Mouse (Mus musculus): Measurements from ENCODE around the gene Chat. TPM values are rescaled to one million over a fixed set of nuclear protein-coding genes. Genes with fewer than 3 reads are reported as not detected.
A peak's percentile ranks its signal among the peaks of the same experiment; 100 is the strongest.

The Chat gene
- 0.89 and 1.4 TPM in 2 replicates for polyA plus RNA-seq (2015; fragmentation: Nextera tagmentation; extraction: Ambion mirVana)

DNA sequence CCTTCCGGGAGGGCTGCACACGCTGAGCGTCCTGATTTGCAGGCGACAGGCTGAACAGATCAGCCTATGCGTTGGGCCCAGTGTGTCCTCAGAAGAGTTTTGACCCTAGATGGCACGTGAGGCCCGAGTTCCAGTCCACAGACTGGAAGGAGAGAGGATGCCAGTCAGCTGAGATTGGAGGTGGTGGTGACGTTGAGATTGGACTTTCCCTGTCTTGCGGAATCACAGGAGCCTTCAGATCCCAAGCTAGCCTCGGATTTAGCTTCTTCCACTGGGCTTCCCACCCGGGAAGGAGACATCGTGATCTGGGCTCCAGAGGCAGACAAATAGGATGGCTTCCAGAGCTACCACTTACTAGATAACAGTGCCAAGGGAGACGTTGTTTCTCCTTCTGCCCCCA, at the start of gene Chat:
Gene Chat (minus strand): TSS at position 101 of the 400 bp plus-strand sequence.
- Histone ChIP-seq H3K36me3 (no peaks in the 10 kb centered on the region), H3K4me1 (replicated peaks) (peaks cover 18% of the 10 kb centered on the region), H3K4me2 (replicated peaks) (peak within 1 kb of the TSS; percentile 71), H3K4me3 (replicated peaks) (peak within 1 kb of the TSS; percentile 35), H3K27me3 (replicated peaks) (peaks cover 68% of the 10 kb centered on the region), H3K9me3 (no peaks in the 10 kb centered on the region), H3K27ac (no peak within 1 kb of the TSS), H3K9ac (no peak within 1 kb of the TSS)
- ATAC-seq, result no peak
- WGBS, result 19% methylated on average over 13 of the region's 13 CpGs

DNA sequence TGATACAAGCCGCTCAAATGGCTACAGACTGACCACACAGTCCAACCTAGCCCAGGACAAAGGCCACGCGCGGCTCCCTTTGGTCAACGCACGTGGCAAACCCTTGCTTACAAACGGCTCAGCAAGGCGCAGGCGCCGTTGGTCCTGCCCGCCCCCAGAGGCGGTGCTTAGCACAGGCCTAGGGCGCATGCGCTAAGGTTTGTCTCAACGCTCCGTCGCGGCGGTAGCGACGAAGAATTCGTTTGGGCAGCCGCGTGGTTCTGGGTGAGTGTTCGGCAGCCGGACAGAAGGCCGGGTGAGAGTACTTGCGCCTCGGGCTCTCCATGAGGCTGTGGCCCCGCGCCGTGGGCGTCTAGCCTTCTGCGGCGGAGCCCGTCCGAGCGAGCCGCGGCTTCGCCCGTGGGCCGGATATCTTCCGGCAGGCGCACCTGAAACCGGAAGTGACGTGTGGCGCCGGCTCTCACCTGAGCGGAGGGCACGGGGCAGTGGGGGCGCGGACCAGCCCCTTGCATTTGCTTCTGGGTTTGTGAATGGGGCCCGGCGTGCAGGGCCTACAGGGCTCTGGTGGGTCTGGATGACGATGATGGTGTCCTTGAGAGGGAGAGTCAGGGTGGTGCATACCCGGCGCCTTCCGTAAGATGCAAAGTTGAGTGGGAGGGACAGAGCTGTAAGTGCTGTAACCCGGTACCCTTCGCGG, 47.7 kb upstream of the Chat start, which contains the start of gene Ercc6:
Gene Ercc6 (plus strand): TSS at position 186 of the 697 bp plus-strand sequence.
- Histone ChIP-seq H3K27ac (peak within 1 kb of the TSS; percentile 78), H3K27me3 (replicated peaks) (no peaks in the 10 kb centered on the region), H3K4me2 (replicated peaks) (peak within 1 kb of the TSS; percentile 63), H3K36me3 (peaks cover 9% of the 10 kb centered on the region), H3K9ac (peak within 1 kb of the TSS; percentile 68), H3K4me1 (replicated peaks) (peaks cover 11% of the 10 kb centered on the region; the same call in 1 of the 2 replicates), H3K4me3 (replicated peaks) (peak within 1 kb of the TSS; percentile 78), H3K9me3 (no peaks in the 10 kb centered on the region)
- ATAC-seq, result peak; percentile 97
- under 1% methylated on average over 62 of the region's 62 CpGs for WGBS

DNA sequence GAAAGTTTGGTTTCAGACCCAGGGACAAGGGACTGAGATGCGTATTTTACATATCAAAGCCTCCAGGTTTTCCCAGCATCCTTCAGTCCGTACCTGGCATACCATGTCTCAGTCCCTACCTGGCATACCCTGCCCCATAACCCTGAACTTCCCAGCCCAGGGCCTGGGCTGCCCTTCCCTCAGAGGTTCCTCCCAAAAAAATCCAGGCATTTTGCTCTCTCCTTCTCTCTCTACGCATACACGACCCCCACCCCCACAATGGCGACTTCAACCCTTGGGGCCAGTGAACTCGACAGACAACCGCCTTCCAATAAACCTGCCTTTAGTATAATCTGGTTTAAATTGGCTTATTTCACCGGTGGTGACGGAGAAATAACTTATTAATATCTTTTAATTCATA, 47.1 kb upstream of the Chat start:
- Histone ChIP-seq H3K4me2 (replicated peaks) (peak overlapping the region; percentile 63), H3K4me3 (replicated peaks) (peak overlapping the region; percentile 78), H3K9me3 (no peaks in the 10 kb centered on the region), H3K27ac (no peak overlapping the region), H3K36me3 (peaks cover 8% of the 10 kb centered on the region), H3K4me1 (replicated peaks) (peaks cover 11% of the 10 kb centered on the region; the same call in 1 of the 2 replicates), H3K27me3 (replicated peaks) (no peaks in the 10 kb centered on the region), H3K9ac (no peak overlapping the region)
- WGBS, result 43% methylated on average over 9 of the region's 9 CpGs
- ATAC-seq, result peak; percentile 31

DNA sequence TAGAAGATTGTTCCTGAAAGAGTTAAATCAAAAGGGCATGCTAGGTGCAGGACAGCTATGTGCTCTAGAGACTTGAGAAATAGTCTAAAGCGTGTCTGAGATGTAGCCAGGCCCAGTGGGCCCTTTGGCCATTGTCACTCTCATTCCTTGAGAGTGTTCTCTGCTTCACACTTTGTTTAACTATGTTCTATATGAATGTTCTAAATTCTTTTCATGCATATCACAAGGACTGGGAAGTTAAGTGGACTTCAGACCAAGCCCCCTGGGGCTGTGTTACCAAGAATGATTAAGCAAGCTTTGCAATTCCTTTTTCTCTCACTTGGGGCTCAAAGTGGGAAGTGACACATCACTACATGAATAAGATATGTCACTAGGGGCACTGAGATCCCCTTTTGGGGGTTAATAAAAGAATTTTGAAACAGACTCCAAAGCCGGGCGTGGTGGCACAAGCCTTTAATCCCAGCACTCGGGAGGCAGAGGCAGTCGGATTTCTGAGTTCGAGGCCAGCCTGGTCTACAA, 43.7 kb upstream of the Chat start:
- Histone ChIP-seq H3K36me3 (no peaks in the 10 kb centered on the region), H3K9me3 (no peaks in the 10 kb centered on the region), H3K4me1 (replicated peaks) (0 out of 2 replicates have a peak, but pooled peaks cover 5% of the 10 kb centered on the region), H3K27ac (no peak overlapping the region), H3K27me3 (replicated peaks) (no peaks in the 10 kb centered on the region), H3K4me2 (replicated peaks) (no peak overlapping the region), H3K9ac (no peak overlapping the region), H3K4me3 (replicated peaks) (no peak overlapping the region)
- ATAC-seq, result no peak
- 83% methylated on average over 6 of the region's 6 CpGs for WGBS

DNA sequence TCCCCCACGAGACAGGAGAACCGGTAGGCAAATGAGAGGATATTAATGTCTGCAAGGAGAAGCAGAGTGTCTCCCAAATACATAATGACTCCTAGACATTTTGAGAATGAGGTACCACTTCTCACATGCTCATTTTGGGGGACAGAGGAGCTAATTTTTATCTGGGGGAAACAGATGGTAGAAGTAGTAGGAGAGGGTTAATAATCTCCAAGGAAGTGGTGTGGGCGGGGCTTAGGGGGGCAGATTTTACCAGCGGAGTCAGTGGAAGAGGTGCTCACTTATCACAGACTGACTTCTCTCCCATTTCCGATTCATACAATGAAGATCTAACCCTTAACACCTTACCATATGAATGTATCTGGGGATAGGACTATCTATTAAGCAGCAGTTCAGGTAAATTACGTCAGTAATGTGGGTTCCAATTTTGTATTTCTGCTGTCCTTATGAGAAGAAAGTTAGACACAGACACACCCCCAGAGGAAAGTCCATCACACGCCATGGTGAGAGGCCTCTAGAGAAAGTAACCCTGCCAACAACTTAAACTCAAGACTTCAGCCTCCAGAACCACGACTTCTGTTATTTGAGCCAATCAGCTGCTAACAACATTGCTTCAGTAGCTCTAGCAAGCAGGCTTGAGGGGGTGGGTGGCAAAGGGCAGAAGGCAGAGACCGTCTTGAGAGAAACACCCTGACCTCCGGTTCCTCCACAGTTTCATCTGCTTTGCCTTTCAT, 42.5 kb upstream of the Chat start:
- ATAC-seq, result 0 out of 2 replicates have a peak, but pooled peaks have one; percentile 15
- Histone ChIP-seq H3K9ac (no peak overlapping the region), H3K27ac (no peak overlapping the region), H3K4me1 (replicated peaks) (0 out of 2 replicates have a peak, but pooled peaks cover 2% of the 10 kb centered on the region), H3K9me3 (no peaks in the 10 kb centered on the region), H3K4me3 (replicated peaks) (no peak overlapping the region), H3K4me2 (replicated peaks) (no peak overlapping the region), H3K36me3 (no peaks in the 10 kb centered on the region), H3K27me3 (replicated peaks) (no peaks in the 10 kb centered on the region)
- WGBS, result 51% methylated on average over 10 of the region's 10 CpGs

DNA sequence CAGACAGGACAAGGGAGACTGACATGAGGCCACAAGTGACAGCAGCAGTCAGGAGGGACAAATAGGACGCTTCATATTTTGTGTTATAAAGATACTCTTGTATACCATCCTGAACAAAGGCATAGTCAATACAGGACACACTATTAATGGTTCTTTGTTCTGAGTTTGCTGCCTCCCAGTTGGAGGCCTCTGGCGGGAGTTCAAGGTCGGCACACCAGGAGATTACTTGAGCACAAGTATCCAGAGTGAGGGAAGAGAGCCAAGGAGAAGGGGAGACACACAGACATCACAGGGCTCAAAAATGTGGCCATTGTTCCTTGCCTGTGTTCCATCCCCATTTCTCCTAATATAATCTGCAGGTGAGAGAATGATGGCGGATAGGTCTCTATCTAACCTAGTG, 41.4 kb upstream of the Chat start:
- no peaks in the 10 kb centered on the region for H3K4me1 ChIP-seq (replicated peaks)
- no peaks in the 10 kb centered on the region for H3K36me3 ChIP-seq
- no peak overlapping the region for H3K4me3 ChIP-seq (replicated peaks)
- no peak overlapping the region for H3K27ac ChIP-seq
- H3K9me3 ChIP-seq, result no peaks in the 10 kb centered on the region
- no peak overlapping the region for H3K4me2 ChIP-seq (replicated peaks)
- 78% methylated on average over 4 of the region's 4 CpGs for WGBS
- no peaks in the 10 kb centered on the region for H3K27me3 ChIP-seq (replicated peaks)
- H3K9ac ChIP-seq, result no peak overlapping the region
- no peak for ATAC-seq

DNA sequence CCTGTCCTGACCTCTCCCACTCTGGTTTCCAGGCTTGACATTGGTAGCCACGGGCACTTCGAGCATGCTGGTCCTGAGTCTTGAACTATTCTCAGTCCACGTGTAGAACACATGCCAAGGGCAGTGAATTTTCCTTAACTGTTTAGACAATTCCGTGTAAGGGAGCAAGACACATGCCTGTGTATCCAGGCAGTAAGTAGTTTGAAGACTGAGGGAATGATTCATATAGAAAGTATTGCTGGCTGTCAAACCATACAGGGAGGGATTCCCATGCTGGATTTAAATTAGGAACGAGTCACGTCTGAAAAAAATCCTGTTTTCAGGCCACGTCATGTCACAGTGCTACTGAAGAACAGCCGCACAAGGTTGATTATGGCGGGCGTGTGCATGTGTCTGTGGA, 40.5 kb upstream of the Chat start:
- no peak for ATAC-seq
- no peaks in the 10 kb centered on the region for H3K9me3 ChIP-seq
- 85% methylated on average over 10 of the region's 10 CpGs for WGBS
- no peak overlapping the region for H3K27ac ChIP-seq
- no peaks in the 10 kb centered on the region for H3K4me1 ChIP-seq (replicated peaks)
- no peak overlapping the region for H3K9ac ChIP-seq
- H3K4me3 ChIP-seq (replicated peaks), result no peak overlapping the region
- no peaks in the 10 kb centered on the region for H3K36me3 ChIP-seq
- H3K4me2 ChIP-seq (replicated peaks), result no peak overlapping the region
- H3K27me3 ChIP-seq (replicated peaks), result no peaks in the 10 kb centered on the region

DNA sequence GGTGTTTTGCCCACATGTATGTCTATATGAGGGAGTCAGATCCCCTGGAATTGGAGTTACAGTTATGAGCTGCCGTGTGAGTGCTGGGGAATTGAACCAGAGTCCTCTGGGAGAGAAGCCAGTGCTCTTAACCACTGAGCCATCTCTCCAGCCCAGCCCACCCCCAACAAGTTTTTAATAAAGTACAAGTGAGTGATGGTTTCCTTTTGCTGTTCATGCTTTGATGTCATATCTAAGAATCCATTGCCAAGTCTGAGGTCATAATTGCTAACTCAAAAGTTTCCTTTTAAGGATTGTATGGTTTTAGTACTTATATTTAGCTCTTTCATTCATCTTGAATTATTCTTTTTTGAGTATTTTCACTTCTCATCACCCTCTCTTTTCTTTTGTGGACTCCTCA, 38.1 kb upstream of the Chat start:
- H3K36me3 ChIP-seq, result no peaks in the 10 kb centered on the region
- no peaks in the 10 kb centered on the region for H3K4me1 ChIP-seq (replicated peaks)
- H3K4me2 ChIP-seq (replicated peaks), result no peak overlapping the region

DNA sequence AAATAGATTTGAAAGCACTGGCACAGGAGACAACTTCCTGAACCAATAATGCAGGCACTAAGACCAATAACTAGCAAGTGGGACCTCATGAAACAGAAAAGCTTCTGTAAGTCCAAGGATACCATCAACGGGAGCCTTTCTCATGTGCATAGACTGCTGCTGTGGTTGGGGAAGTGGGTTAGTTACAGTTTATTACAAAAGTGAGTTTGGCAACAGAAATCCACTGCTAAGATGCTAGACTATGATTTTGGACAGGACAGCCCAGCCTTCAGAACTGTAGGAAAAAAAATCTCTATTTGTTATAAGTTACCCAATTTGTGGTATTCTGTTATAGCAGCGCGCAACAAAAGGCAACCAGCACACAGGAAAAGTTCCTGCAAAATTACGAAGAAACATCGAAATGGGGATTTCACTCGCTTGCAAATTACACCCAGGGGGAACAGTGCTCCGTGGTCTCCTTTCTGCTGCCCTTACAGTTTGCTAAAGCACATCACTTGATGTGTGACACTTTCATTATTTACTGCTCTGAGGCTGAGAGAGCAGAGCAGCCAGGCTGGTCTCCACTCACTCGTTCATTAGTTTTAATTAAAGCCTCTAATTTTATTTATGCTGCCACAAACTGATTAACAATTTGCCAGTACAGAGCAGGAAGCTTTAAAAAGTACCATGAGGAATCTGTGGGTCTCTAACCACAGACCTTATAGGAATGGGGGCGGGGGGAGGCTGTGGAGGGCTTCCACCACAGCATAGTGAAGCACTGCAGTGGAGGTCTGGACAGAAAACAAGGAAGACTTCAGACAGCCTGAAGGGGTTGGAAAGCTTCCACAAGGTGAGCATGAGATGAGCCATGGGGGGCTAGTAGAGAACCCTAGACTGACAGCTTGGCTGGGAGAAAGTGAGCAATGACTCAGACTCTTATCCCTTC, 37.2 kb upstream of the Chat start:
- Histone ChIP-seq H3K4me1 (replicated peaks) (no peaks in the 10 kb centered on the region), H3K27me3 (replicated peaks) (no peaks in the 10 kb centered on the region), H3K4me3 (replicated peaks) (no peak overlapping the region), H3K4me2 (replicated peaks) (no peak overlapping the region), H3K9ac (no peak overlapping the region), H3K9me3 (no peaks in the 10 kb centered on the region), H3K27ac (no peak overlapping the region), H3K36me3 (no peaks in the 10 kb centered on the region)
- 71% methylated on average over 9 of the region's 9 CpGs for WGBS
- no peak for ATAC-seq

More for the DNA sequence above, 38.1 kb upstream of the Chat start:
- WGBS, result 73% methylated on average over 1 of the region's 1 CpGs
- ATAC-seq, result no peak
- H3K27me3 ChIP-seq (replicated peaks), result no peaks in the 10 kb centered on the region
- no peaks in the 10 kb centered on the region for H3K9me3 ChIP-seq
- no peak overlapping the region for H3K9ac ChIP-seq
- no peak overlapping the region for H3K4me3 ChIP-seq (replicated peaks)
- H3K27ac ChIP-seq, result no peak overlapping the region

DNA sequence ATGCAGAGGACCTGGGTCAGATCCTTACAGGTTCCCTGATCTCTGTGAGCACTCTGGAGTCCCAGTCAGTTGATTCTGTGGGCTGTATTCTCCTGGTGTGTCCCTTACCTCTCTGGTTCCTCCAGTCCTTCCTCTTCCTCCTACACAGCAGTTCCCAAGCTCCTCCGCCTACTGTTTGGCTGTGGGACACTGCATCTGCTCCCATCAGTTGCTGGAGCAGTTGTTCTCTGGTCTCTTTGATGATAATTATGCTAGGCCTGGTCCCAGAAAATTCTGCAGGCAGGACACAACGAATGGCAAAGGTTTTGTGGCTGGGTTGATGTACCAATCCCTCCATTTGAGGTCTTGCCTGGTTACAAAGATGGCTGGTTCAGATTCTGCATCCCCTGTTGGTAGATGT, 35.5 kb upstream of the Chat start:
- Histone ChIP-seq H3K36me3 (no peaks in the 10 kb centered on the region), H3K9ac (no peak overlapping the region), H3K4me3 (replicated peaks) (no peak overlapping the region), H3K4me1 (replicated peaks) (no peaks in the 10 kb centered on the region), H3K27me3 (replicated peaks) (no peaks in the 10 kb centered on the region), H3K27ac (no peak overlapping the region), H3K9me3 (no peaks in the 10 kb centered on the region), H3K4me2 (replicated peaks) (no peak overlapping the region)
- no peak for ATAC-seq
- 71% methylated on average over 2 of the region's 2 CpGs for WGBS

DNA sequence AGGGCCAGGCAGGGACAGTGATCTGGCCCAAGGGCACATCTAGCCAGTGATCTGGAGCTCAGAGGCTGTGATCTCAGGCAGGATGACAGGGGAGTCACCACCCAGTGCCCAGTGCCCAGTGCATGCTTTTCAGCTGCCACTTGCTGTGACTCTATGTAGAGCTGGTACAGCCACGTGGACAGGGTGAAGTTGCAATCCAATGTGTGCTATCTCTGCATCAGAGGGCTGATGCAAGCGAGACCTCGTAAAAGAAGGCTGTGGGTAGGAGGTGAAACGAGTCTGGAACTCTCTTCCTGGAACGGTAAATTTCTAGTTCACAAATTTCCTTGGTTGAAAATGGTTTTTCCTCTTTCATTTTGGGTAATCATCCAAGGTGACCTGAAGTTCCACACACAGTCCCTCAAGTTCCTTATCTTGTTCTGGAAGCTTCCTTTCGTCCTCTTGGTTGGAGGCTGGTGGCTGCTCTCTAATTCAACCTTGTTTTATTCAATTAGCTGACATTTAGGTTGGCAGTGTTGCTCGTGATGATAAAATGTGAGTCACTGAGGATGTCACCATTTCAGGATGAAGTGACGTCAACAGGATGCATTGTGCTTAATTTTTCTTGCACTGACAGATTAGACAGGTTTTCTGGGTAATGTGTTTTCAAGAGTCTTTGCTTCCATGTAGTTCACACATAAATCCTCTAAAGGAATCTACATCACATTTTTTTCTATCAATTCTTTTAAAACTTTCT, 30.5 kb upstream of the Chat start:
- no peak overlapping the region for H3K4me3 ChIP-seq (replicated peaks)
- no peak overlapping the region for H3K9ac ChIP-seq
- H3K4me2 ChIP-seq (replicated peaks), result no peak overlapping the region
- H3K27ac ChIP-seq, result no peak overlapping the region
- no peaks in the 10 kb centered on the region for H3K36me3 ChIP-seq
- H3K4me1 ChIP-seq (replicated peaks), result no peaks in the 10 kb centered on the region
- H3K27me3 ChIP-seq (replicated peaks), result peaks cover 4% of the 10 kb centered on the region
- no peak for ATAC-seq
- WGBS, result 64% methylated on average over 8 of the region's 8 CpGs
- no peaks in the 10 kb centered on the region for H3K9me3 ChIP-seq

All from intestine, embryonic 15.5 days (tissue).